Mouse (Mus musculus): ENCODE data around the gene Anapc11. TPM values are rescaled to one million over a fixed set of nuclear protein-coding genes. Genes with fewer than 3 reads are reported as not detected.

Gene Anapc11
- polyA plus RNA-seq, 1 experiment: not detected

GRCm38 (mm10) chr11:120588531-120588930 is 9.7 kb upstream of the Anapc11 start:
- no peak for TF ChIP-seq POLR2A (IDR thresholded peaks at IDR 0.05; ENCODE audit: insufficient read depth, low read depth, low read length)
- Histone ChIP-seq H3K4me1 (ENCODE audit: control insufficient read depth, insufficient read depth, low read length) (no peaks in the 10 kb centered on the region), H3K4me3 (ENCODE audit: insufficient read depth, low read depth, low read length) (no peak overlapping the region), H3K27ac (ENCODE audit: insufficient read depth, low read depth, low read length) (no peak overlapping the region)
- 85% methylated on average over 6 of the region's 6 CpGs for WGBS

GRCm38 (mm10) chr11:120597240-120598235 is 683 bp upstream of the Anapc11 start:
- no peak overlapping the region for H3K27ac ChIP-seq (ENCODE audit: insufficient read depth, low read depth, low read length)
- 4% methylated on average over 99 of the region's 99 CpGs for WGBS
- no peak for TF ChIP-seq CTCF (IDR thresholded peaks at IDR 0.05; ENCODE audit: insufficient read depth, low read depth, low read length)
- TF ChIP-seq POLR2A (IDR thresholded peaks at IDR 0.05; ENCODE audit: insufficient read depth, low read depth, low read length): no peak
- peaks cover 16% of the 10 kb centered on the region for H3K4me1 ChIP-seq (ENCODE audit: control insufficient read depth, insufficient read depth, low read length)
- peak overlapping the region; percentile 86 for H3K4me3 ChIP-seq (ENCODE audit: insufficient read depth, low read depth, low read length)

- TF ChIP-seq CTCF (IDR thresholded peaks at IDR 0.05; ENCODE audit: insufficient read depth, low read depth, low read length) (no peak), POLR2A (IDR thresholded peaks at IDR 0.05; ENCODE audit: insufficient read depth, low read depth, low read length) (no peak)
- H3K4me3 ChIP-seq (ENCODE audit: insufficient read depth, low read depth, low read length): peak overlapping the region; percentile 86
- WGBS: 39% methylated on average over 17 of the region's 17 CpGs
- H3K4me1 ChIP-seq (ENCODE audit: control insufficient read depth, insufficient read depth, low read length): peaks cover 16% of the 10 kb centered on the region
- no peak overlapping the region for H3K27ac ChIP-seq (ENCODE audit: insufficient read depth, low read depth, low read length)
Measured at GRCm38 (mm10) chr11:120598990-120599549, 849 bp downstream of the Anapc11 start.

- no peak overlapping the region for H3K27ac ChIP-seq (ENCODE audit: insufficient read depth, low read depth, low read length)
- H3K4me3 ChIP-seq (ENCODE audit: insufficient read depth, low read depth, low read length): no peak overlapping the region
- 93% methylated on average over 3 of the region's 3 CpGs for WGBS
- TF ChIP-seq POLR2A (IDR thresholded peaks at IDR 0.05; ENCODE audit: insufficient read depth, low read depth, low read length) (no peak), CTCF (IDR thresholded peaks at IDR 0.05; ENCODE audit: insufficient read depth, low read depth, low read length) (no peak)
- peaks cover 16% of the 10 kb centered on the region for H3K4me1 ChIP-seq (ENCODE audit: control insufficient read depth, insufficient read depth, low read length)
Measured at GRCm38 (mm10) chr11:120600716-120601115, 2.5 kb downstream of the Anapc11 start.

- 84% methylated on average over 2 of the region's 2 CpGs for WGBS
- Histone ChIP-seq H3K27ac (ENCODE audit: insufficient read depth, low read depth, low read length) (no peak overlapping the region), H3K4me3 (ENCODE audit: insufficient read depth, low read depth, low read length) (no peak overlapping the region), H3K4me1 (ENCODE audit: control insufficient read depth, insufficient read depth, low read length) (peaks cover 15% of the 10 kb centered on the region)
- TF ChIP-seq CTCF (IDR thresholded peaks at IDR 0.05; ENCODE audit: insufficient read depth, low read depth, low read length) (no peak), POLR2A (IDR thresholded peaks at IDR 0.05; ENCODE audit: insufficient read depth, low read depth, low read length) (no peak)
Measured at GRCm38 (mm10) chr11:120603545-120603944, 5.3 kb downstream of the Anapc11 start.

- H3K27ac ChIP-seq (ENCODE audit: insufficient read depth, low read depth, low read length): no peak overlapping the region
Measured at GRCm38 (mm10) chr11:120605667-120606066, 7.4 kb downstream of the Anapc11 start.

GRCm38 (mm10) chr11:120606764-120607163 is 8.5 kb downstream of the Anapc11 start:
- 77% methylated on average over 4 of the region's 4 CpGs for WGBS
- peaks cover 18% of the 10 kb centered on the region for H3K4me1 ChIP-seq (ENCODE audit: control insufficient read depth, insufficient read depth, low read length)
- TF ChIP-seq POLR2A (IDR thresholded peaks at IDR 0.05; ENCODE audit: insufficient read depth, low read depth, low read length) (no peak), CTCF (IDR thresholded peaks at IDR 0.05; ENCODE audit: insufficient read depth, low read depth, low read length) (no peak)
- no peak overlapping the region for H3K27ac ChIP-seq (ENCODE audit: insufficient read depth, low read depth, low read length)
- H3K4me3 ChIP-seq (ENCODE audit: insufficient read depth, low read depth, low read length): no peak overlapping the region

More at GRCm38 (mm10) chr11:120605667-120606066, 7.4 kb downstream of the Anapc11 start:
- WGBS: 74% methylated on average over 7 of the region's 7 CpGs
- no peak overlapping the region for H3K4me3 ChIP-seq (ENCODE audit: insufficient read depth, low read depth, low read length)
- TF ChIP-seq POLR2A (IDR thresholded peaks at IDR 0.05; ENCODE audit: insufficient read depth, low read depth, low read length) (no peak), CTCF (IDR thresholded peaks at IDR 0.05; ENCODE audit: insufficient read depth, low read depth, low read length) (no peak)
- peaks cover 18% of the 10 kb centered on the region for H3K4me1 ChIP-seq (ENCODE audit: control insufficient read depth, insufficient read depth, low read length)

GRCm38 (mm10) chr11:120608241-120609034 is 10.2 kb downstream of the Anapc11 start, which contains the start of gene Npb:
Npb (plus strand) TSS chr11:120608477.
- no peak for TF ChIP-seq CTCF (IDR thresholded peaks at IDR 0.05; ENCODE audit: insufficient read depth, low read depth, low read length)
- no peak for TF ChIP-seq POLR2A (IDR thresholded peaks at IDR 0.05; ENCODE audit: insufficient read depth, low read depth, low read length)
- 14% methylated on average over 45 of the region's 45 CpGs for WGBS
- Histone ChIP-seq H3K4me3 (ENCODE audit: insufficient read depth, low read depth, low read length) (no peak within 1 kb of the TSS), H3K4me1 (ENCODE audit: control insufficient read depth, insufficient read depth, low read length) (peaks cover 18% of the 10 kb centered on the region), H3K27ac (ENCODE audit: insufficient read depth, low read depth, low read length) (no peak within 1 kb of the TSS)
